Mouse (Mus musculus): Measurements from ENCODE around the gene Zfp219. TPM values are rescaled to one million over a fixed set of nuclear protein-coding genes. Genes with fewer than 3 reads are reported as not detected.

Gene Zfp219
- polyA plus RNA-seq, 1 experiment from 2014 or later, result 74.8 TPM

DNA sequence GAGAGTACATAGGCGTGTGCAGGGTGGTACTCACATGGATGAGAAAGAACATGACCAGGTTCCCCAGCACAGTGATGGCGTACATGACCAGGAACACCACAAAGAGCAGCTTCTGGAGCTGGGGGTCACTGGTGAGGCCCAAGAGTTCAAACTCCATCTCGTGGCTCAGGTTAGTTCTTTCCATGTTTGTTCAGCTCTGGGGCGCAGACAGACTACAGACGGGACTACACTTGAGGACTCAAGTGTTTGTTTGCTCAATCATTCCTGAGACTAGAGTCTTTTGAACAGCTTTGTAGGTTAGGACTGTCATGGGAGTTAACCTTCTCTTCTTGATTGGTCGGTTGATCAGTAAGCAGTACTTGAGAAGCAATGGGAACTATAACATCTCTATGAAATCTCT, 15.4 kb upstream of the Zfp219 start:
- no peak for TF ChIP-seq CTCF (IDR thresholded peaks at IDR 0.05)
- ChIA-PET POLR2A (no interaction called here), CTCF (interaction anchor here (1.0 to 1.1 kb wide), 2 partner anchors 12 to 34 kb away, joined by 3 to 6 read pairs; no protein-coding TSS in a partner anchor)
- in situ Hi-C loops (cut with MboI; ENCODE audit: low pct_unique_long_range_greater_than_20kb), result no loop called here
- peaks cover 3% of the 10 kb centered on the region for H3K27me3 ChIP-seq
- DNase-seq (ENCODE audit: low read depth, low spot score) (no peak), ATAC-seq (no peak)

GRCm38 (mm10) chr14:52026342-52026741, 5.8 kb upstream of the Zfp219 start:
- no peaks in the 10 kb centered on the region for H3K27me3 ChIP-seq
- in situ Hi-C loops (cut with MboI; ENCODE audit: low pct_unique_long_range_greater_than_20kb), result no loop called here
- no peak for DNase-seq (ENCODE audit: low read depth, low spot score)
- TF ChIP-seq CTCF (IDR thresholded peaks at IDR 0.05), result no peak
- ChIA-PET POLR2A (no interaction called here), CTCF (interaction anchor here (1.3 kb wide), 1 partner anchor 25 kb away, joined by 3 read pairs; no protein-coding TSS in a partner anchor)
- ATAC-seq, result no peak

GRCm38 (mm10) chr14:52024133-52024532, 3.6 kb upstream of the Zfp219 start:
- DNase-seq (ENCODE audit: low read depth, low spot score) (no peak), ATAC-seq (no peak)
- POLR2A ChIA-PET, result no interaction called here
- no peak for TF ChIP-seq CTCF (IDR thresholded peaks at IDR 0.05)
- in situ Hi-C loops (cut with MboI; ENCODE audit: low pct_unique_long_range_greater_than_20kb), result loop anchor here (5.0 kb wide), 1 partner anchor 117 kb away; no protein-coding TSS in a partner anchor
- H3K27me3 ChIP-seq, result no peaks in the 10 kb centered on the region
- CTCF ChIA-PET, result interaction anchor here (2.4 kb wide), 1 partner anchor 12 kb away, joined by 6 read pairs; no protein-coding TSS in a partner anchor

GRCm38 (mm10) chr14:52022709-52023459, 2.4 kb upstream of the Zfp219 start:
- peak; percentile 22 for ATAC-seq
- CTCF ChIA-PET, result interaction anchor here (1.0 to 6.0 kb wide), 4 partner anchors 13 to 91 kb away, joined by 3 to 43 read pairs (median 4); no protein-coding TSS in a partner anchor

GRCm38 (mm10) chr14:52022244-52022708, 1.7 kb upstream of the Zfp219 start:
- CTCF ChIA-PET, result interaction anchor here (0.6 to 6.0 kb wide), 4 partner anchors 13 to 33 kb away, joined by 3 to 43 read pairs (median 4); no protein-coding TSS in a partner anchor
- DNase-seq (ENCODE audit: low read depth, low spot score) (no peak), ATAC-seq (no peak)
- TF ChIP-seq CTCF (IDR thresholded peaks at IDR 0.05), result no peak
- H3K27me3 ChIP-seq, result no peaks in the 10 kb centered on the region
- POLR2A ChIA-PET, result interaction anchor here (1.2 kb wide), 1 partner anchor 83 kb away, joined by 3 read pairs; no protein-coding TSS in a partner anchor
- in situ Hi-C loops (cut with MboI; ENCODE audit: low pct_unique_long_range_greater_than_20kb), result loop anchor here (5.0 kb wide), 1 partner anchor 115 kb away; no protein-coding TSS in a partner anchor

More at GRCm38 (mm10) chr14:52022709-52023459, 2.4 kb upstream of the Zfp219 start:
- H3K27me3 ChIP-seq, result no peaks in the 10 kb centered on the region
- DNase-seq (ENCODE audit: low read depth, low spot score), result peak; percentile 71
- no peak for TF ChIP-seq CTCF (IDR thresholded peaks at IDR 0.05)
- in situ Hi-C loops (cut with MboI; ENCODE audit: low pct_unique_long_range_greater_than_20kb), result loop anchor here (5.0 kb wide), 1 partner anchor 116 kb away; no protein-coding TSS in a partner anchor
- POLR2A ChIA-PET, result interaction anchor here (1.2 kb wide), 1 partner anchor 82 kb away, joined by 3 read pairs; no protein-coding TSS in a partner anchor

DNA sequence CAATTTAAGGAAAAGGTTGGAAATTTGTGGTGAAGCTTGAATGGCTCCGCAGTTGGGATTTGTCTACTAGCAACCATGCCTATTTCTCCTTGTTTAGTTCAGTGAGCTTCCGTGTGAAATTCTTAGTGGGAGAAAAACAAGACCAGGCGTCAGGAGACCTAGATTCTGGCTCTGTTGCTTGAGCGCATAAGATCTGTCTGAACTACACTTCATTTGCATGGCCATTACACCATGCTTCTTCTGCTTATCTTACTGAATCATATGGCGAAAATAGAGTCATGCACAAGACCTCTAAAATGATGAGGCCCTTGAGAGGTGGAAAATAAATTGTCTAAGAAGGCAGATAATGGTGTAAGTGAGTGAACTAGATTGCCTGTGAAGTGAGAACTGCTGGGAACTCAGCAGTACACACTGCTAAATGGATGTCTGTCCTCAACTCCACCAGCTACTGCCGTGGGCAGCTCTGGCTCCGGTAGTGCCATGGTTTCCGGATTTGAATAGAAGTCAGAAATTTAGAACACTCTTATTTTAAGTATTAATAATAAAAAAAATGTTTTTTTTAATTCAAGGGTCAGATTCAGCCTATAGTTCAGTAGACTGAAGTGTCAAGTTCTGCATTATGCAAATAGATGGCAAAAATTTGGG, 1.2 kb upstream of the Zfp219 start:
- CTCF ChIA-PET, result interaction anchor here (0.6 to 6.0 kb wide), 4 partner anchors 12 to 119 kb away, joined by 3 to 43 read pairs (median 4); no protein-coding TSS in a partner anchor
- no peak for ATAC-seq
- no peak for TF ChIP-seq CTCF (IDR thresholded peaks at IDR 0.05)
- DNase-seq (ENCODE audit: low read depth, low spot score), result no peak
- in situ Hi-C loops (cut with MboI; ENCODE audit: low pct_unique_long_range_greater_than_20kb), result loop anchor here (5.0 kb wide), 1 partner anchor 114 kb away; no protein-coding TSS in a partner anchor
- POLR2A ChIA-PET, result interaction anchor here (1.2 to 1.9 kb wide), 2 partner anchors 11 to 83 kb away, joined by 3 to 8 read pairs; no protein-coding TSS in a partner anchor
- no peaks in the 10 kb centered on the region for H3K27me3 ChIP-seq

DNA sequence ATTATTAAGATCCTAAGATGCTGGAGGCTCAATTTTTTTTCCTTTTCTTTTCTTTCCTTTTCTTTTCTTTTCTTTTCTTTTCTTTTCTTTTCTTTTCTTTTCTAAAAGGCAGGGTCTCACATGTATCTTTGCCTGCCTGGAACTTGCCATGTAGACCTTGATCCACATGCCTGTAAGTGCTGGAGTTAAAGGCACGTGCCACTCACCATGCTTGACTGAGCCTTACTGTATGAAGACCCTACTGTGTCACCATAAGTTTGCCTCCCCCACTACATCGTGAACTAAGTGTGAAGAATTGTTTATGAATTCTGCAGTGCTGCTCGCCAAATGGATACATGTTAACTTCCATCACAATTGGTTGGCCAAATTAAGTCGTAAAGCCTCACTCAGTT, 601 bp upstream of the Zfp219 start:
- H3K27me3 ChIP-seq, result no peaks in the 10 kb centered on the region
- ATAC-seq, result no peak
- in situ Hi-C loops (cut with MboI; ENCODE audit: low pct_unique_long_range_greater_than_20kb), result loop anchor here (5.0 kb wide), 1 partner anchor 114 kb away; no protein-coding TSS in a partner anchor
- DNase-seq (ENCODE audit: low read depth, low spot score), result no peak
- CTCF ChIA-PET, result interaction anchor here (1.5 to 6.0 kb wide), 4 partner anchors 12 to 118 kb away, joined by 3 to 43 read pairs (median 6); no protein-coding TSS in a partner anchor
- TF ChIP-seq CTCF (IDR thresholded peaks at IDR 0.05), result no peak
- POLR2A ChIA-PET, result interaction anchor here (1.5 to 1.9 kb wide), 2 partner anchors 11 to 35 kb away, joined by 6 to 8 read pairs; no protein-coding TSS in a partner anchor

GRCm38 (mm10) chr14:52019590-52020340, 768 bp downstream of the Zfp219 start:
- ATAC-seq (peak; percentile 82), DNase-seq (ENCODE audit: low read depth, low spot score) (peak; percentile 85)
- no peak for TF ChIP-seq CTCF (IDR thresholded peaks at IDR 0.05)
- ChIA-PET CTCF (interaction anchor here (1.1 to 6.0 kb wide), 7 partner anchors 9 to 136 kb away, joined by 3 to 43 read pairs (median 6); no protein-coding TSS in a partner anchor), POLR2A (interaction anchor here (0.7 to 1.9 kb wide), 7 partner anchors 9 to 83 kb away, joined by 3 to 8 read pairs (median 5); partner anchors contain the start of gene Arhgef40)
- in situ Hi-C loops (cut with MboI; ENCODE audit: low pct_unique_long_range_greater_than_20kb), result loop anchor here (5.0 kb wide), 1 partner anchor 112 kb away; no protein-coding TSS in a partner anchor
- no peaks in the 10 kb centered on the region for H3K27me3 ChIP-seq

GRCm38 (mm10) chr14:52019051-52019589, 1.4 kb downstream of the Zfp219 start:
- no peaks in the 10 kb centered on the region for H3K27me3 ChIP-seq
- ChIA-PET CTCF (interaction anchor here (1.1 to 6.0 kb wide), 4 partner anchors 10 to 135 kb away, joined by 3 to 43 read pairs (median 6); no protein-coding TSS in a partner anchor), POLR2A (interaction anchor here (1.3 to 1.6 kb wide), 3 partner anchors 8 to 33 kb away, joined by 3 to 5 read pairs (median 5); no protein-coding TSS in a partner anchor)
- DNase-seq (ENCODE audit: low read depth, low spot score), result no peak
- in situ Hi-C loops (cut with MboI; ENCODE audit: low pct_unique_long_range_greater_than_20kb), result no loop called here
- ATAC-seq, result peak; percentile 7
- no peak for TF ChIP-seq CTCF (IDR thresholded peaks at IDR 0.05)
